Mouse (Mus musculus) stomach, embryonic 16.5 days (tissue): ENCODE results near the gene Fabp1. TPM values are rescaled to one million over a fixed set of nuclear protein-coding genes. Genes with fewer than 3 reads are reported as not detected.
A peak's percentile ranks its signal among the peaks of the same experiment; 100 is the strongest.

Experiments
- ATAC-seq: fragments of 200-750 bp; cut with Nextera tagmentation; 2 replicates; pipeline ENCODE4 v1.8.0; 2017; ENCODE audit warnings: moderate number of reproducible peaks, moderate TSS enrichment; ENCODE audit not compliant: insufficient read depth, low FRiP score
- H3K27ac ChIP-seq: fragments of 300-500 bp; sonication (generic); 2 replicates; pipeline ENCODE4 v1.5.1; 2014; ENCODE audit warnings: low read length
- H3K27me3 ChIP-seq: fragments of 300-500 bp; sonication (generic); 2 replicates; pipeline ENCODE4 v1.6.1; 2014; ENCODE audit warnings: low read length, control low read depth, mixed read lengths; ENCODE audit not compliant: control insufficient read depth, insufficient read depth
- H3K36me3 ChIP-seq: fragments of 300-500 bp; sonication (generic); 2 replicates; pipeline ENCODE4 v1.6.1; 2014; ENCODE audit warnings: low read length; ENCODE audit not compliant: control insufficient read depth, insufficient read depth
- H3K4me1 ChIP-seq: fragments of 300-500 bp; sonication (generic); 2 replicates; pipeline ENCODE4 v1.6.1; 2014; ENCODE audit warnings: low read length, control low read depth, mixed read lengths; ENCODE audit not compliant: control insufficient read depth, insufficient read depth
- H3K4me2 ChIP-seq: fragments of 300-500 bp; sonication (generic); 2 replicates; pipeline ENCODE4 v1.6.1; 2014; ENCODE audit warnings: low read depth, low read length, mixed read lengths
- H3K4me3 ChIP-seq: fragments of 300-500 bp; sonication (generic); replicated peaks from 2 replicates; pipeline ENCODE4 v1.5.1; 2014; ENCODE audit warnings: mild to moderate bottlenecking, low read length
- H3K9ac ChIP-seq: fragments of 300-500 bp; sonication (generic); 2 replicates; pipeline ENCODE4 v1.6.1; 2014; ENCODE audit warnings: low read length
- H3K9me3 ChIP-seq: fragments of 300-500 bp; sonication (generic); replicated peaks from 2 replicates; pipeline ENCODE4 v1.6.1; 2016; ENCODE audit warnings: low read length, control low read depth; ENCODE audit not compliant: control insufficient read depth
- WGBS: fragments of 180-500 bp; shearing (Covaris S2); extraction: QIAGEN DNeasy Blood & Tissue Kit; methylation state at CpG from one replicate; pipeline ENCODE4 v1.1.7; 2014; 5-methylcytosine and 5-hydroxymethylcytosine counted together
- polyA plus RNA-seq: library from polyadenylated mRNA; unstranded; fragments of >200 nt; fragmentation: Nextera tagmentation; extraction: Ambion mirVana; gene quantifications from 2 replicates; pipeline ENCODE4 v1.2.1, GENCODE M21; 2015

Gene Fabp1
- polyA plus RNA-seq = 644 and 834 TPM in 2 replicates

DNA sequence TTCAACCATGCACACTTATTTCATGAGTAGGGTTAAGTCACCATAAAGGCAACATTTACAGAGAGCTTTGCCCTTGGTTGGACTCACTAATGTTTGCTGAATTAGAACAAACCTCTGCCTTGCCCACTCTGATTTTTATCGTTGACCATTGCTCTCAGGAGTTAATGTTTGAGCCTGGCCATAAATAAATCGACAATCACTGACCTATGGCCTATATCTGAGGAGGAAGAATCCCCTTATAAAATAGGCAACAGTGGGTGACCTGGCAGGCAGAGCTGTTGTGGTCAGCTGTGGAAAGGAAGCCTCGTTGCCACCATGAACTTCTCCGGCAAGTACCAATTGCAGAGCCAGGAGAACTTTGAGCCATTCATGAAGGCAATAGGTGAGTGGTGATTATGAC lies at the start of gene Fabp1:
Fabp1 (plus strand) TSS at position 216 of the 400 bp plus-strand sequence.
- no peak within 1 kb of the TSS for H3K9ac ChIP-seq
- H3K27ac ChIP-seq = no peak within 1 kb of the TSS
- 74% methylated on average over 4 of the region's 4 CpGs for WGBS
- H3K9me3 ChIP-seq = no peaks in the 10 kb centered on the region
- no peaks in the 10 kb centered on the region for H3K36me3 ChIP-seq
- no peak within 1 kb of the TSS for H3K4me2 ChIP-seq
- no peaks in the 10 kb centered on the region for H3K4me1 ChIP-seq
- no peaks in the 10 kb centered on the region for H3K27me3 ChIP-seq
- H3K4me3 ChIP-seq = no peak within 1 kb of the TSS
- ATAC-seq = no peak

DNA sequence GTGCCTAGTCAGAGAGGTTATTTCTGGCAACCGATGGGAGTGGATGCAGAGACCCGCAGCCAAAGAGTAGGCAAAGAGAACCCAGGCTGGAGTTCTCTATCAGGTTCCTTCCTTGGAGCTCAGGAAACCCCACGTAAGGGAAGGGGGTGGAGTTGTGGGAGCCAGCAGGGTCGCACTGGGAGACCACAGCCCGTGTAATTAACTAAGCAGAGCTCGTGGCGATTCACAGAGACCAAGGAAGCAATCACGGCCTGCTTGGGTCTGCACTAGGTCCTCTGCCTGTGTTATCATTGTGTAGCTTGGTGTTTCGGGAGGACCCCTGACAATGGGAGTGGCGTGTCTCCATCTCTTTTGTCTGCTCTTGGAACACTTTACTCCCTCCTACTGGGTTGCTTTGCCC lies 48.5 kb upstream of the Fabp1 start:
- H3K36me3 ChIP-seq = no peaks in the 10 kb centered on the region
- no peak overlapping the region for H3K9ac ChIP-seq
- H3K27ac ChIP-seq = no peak overlapping the region
- H3K27me3 ChIP-seq = no peaks in the 10 kb centered on the region
- no peak overlapping the region for H3K4me2 ChIP-seq
- ATAC-seq = no peak
- H3K4me3 ChIP-seq = no peak overlapping the region
- 53% methylated on average over 10 of the region's 10 CpGs for WGBS
- H3K4me1 ChIP-seq = no peaks in the 10 kb centered on the region
- no peaks in the 10 kb centered on the region for H3K9me3 ChIP-seq

DNA sequence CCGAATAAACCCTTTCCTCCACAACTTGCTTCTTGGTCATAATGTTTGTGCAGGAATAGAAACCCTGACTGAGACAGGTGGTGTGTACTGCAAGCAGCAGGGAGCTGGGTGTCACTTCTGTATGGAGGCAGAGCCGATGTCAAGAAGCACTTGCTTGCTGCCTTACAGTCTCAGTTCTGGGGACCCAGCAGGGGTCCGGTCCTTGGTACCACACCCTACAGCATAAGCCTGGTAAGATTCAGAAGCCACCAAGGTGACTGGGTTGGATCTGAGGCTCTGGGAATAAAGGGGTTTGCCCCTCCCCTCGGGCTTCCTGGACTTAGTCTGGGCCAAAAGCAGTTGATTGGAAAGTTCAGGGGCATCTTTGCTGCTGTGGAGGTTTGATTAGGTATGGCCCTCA lies 46.1 kb upstream of the Fabp1 start:
- Histone ChIP-seq H3K27me3 (no peaks in the 10 kb centered on the region), H3K9ac (no peak overlapping the region), H3K4me2 (no peak overlapping the region), H3K36me3 (no peaks in the 10 kb centered on the region), H3K9me3 (no peaks in the 10 kb centered on the region), H3K27ac (no peak overlapping the region), H3K4me3 (no peak overlapping the region), H3K4me1 (no peaks in the 10 kb centered on the region)
- 93% methylated on average over 4 of the region's 4 CpGs for WGBS
- ATAC-seq = no peak

DNA sequence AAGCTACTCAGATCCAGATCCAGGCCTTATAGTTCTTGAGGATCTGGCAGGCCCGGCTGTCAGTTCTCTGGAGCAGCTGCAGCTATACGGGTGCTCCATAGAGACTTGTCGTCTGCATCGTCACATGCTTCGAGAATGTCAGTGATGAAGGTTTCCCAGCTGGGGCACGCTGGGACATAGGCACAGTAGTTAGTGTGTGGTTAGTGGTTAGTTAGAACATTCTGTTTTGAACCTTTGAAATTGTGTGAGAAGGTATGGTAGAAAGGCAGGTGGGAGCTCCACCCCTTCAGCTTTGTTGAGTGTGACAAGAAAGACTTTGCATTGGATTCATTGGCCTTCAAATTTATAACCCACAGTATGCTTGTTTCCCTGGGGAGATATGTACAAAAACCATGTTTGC lies 44.8 kb upstream of the Fabp1 start:
- H3K9me3 ChIP-seq = no peaks in the 10 kb centered on the region
- no peak for ATAC-seq
- 80% methylated on average over 6 of the region's 6 CpGs for WGBS

DNA sequence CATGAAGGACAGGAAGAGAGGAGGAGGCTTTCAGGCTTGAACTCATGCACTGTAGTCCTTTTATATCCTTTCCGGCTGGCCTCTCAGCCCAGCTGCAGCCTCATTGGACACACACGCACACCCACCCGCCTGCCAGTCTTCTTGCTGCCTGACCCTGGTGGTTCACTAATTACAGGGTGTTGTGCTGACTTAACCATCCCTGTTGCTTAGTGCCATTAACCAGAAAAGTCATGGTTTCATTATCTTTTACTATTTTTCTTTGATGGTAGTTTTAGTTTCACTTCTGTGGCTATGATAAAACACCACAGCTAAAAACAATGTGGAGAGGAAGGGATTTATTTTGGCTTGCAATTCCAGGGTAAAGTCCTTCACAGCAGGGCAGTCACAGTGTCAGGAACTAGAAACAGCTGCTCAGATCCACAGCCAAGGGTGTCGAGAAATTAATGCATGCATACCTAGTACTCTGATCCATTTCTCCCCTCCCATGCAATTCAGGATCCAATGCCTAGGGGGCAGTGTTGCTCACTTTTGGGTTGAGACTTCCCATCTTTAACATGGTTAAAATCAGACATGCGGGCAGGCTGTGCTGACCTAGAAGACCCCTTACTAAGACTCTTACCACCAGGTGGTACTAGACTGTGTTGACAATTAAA lies 42.8 kb upstream of the Fabp1 start:
- WGBS = 74% methylated on average over 5 of the region's 5 CpGs
- no peak for ATAC-seq
- no peaks in the 10 kb centered on the region for H3K36me3 ChIP-seq
- H3K27ac ChIP-seq = peak overlapping the region; percentile 37; the same call in 1 of the 2 replicates
- no peak overlapping the region for H3K9ac ChIP-seq
- no peaks in the 10 kb centered on the region for H3K27me3 ChIP-seq
- H3K4me1 ChIP-seq = no peaks in the 10 kb centered on the region
- no peak overlapping the region for H3K4me2 ChIP-seq
- H3K4me3 ChIP-seq = no peak overlapping the region
- H3K9me3 ChIP-seq = no peaks in the 10 kb centered on the region

More for the DNA sequence above, 44.8 kb upstream of the Fabp1 start:
- Histone ChIP-seq H3K9ac (no peak overlapping the region), H3K27me3 (no peaks in the 10 kb centered on the region), H3K4me3 (no peak overlapping the region), H3K4me1 (no peaks in the 10 kb centered on the region), H3K27ac (no peak overlapping the region), H3K36me3 (no peaks in the 10 kb centered on the region), H3K4me2 (no peak overlapping the region)

DNA sequence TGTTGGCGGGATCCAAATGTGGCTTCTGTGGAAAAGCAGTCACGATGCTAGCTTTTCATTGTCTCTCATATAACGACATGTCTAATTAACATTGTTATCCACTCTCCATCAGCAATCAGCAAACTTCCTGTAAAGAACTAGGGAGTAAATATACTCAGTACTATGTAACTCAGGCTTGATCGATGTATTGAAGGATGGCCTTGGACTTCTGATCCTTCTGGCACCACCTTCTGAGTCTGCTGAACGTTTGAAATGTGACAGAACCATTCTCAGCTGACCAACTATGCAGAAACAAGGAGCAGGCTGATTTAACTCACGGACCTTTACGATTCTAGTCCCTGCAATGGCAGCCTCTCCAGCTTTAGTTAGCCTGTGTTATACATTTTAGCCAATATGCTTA lies 38.3 kb upstream of the Fabp1 start:
- Histone ChIP-seq H3K27ac (no peak overlapping the region), H3K27me3 (no peaks in the 10 kb centered on the region), H3K36me3 (no peaks in the 10 kb centered on the region), H3K9ac (no peak overlapping the region), H3K9me3 (no peaks in the 10 kb centered on the region), H3K4me2 (no peak overlapping the region), H3K4me3 (no peak overlapping the region), H3K4me1 (no peaks in the 10 kb centered on the region)
- no peak for ATAC-seq
- 64% methylated on average over 7 of the region's 7 CpGs for WGBS

DNA sequence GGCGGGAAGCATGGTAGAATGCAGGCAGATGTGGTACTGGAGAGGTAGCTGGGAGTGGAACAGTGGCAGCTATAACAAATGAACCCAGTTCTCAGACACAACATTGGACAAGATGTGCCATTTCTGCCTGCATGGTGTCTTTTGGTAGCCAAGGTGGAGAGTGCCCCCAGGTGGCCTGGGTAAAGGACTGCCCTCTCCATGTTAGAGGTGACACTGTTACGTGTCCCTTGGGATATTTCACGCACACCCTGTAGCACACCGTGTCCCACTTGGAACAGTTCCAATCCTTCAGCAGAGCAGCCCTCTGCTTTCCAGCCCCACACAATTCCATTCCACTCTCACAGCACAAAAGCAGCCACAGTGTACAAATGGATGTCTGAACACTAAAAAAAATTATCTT lies 37.4 kb upstream of the Fabp1 start:
- H3K4me1 ChIP-seq = no peaks in the 10 kb centered on the region
- no peaks in the 10 kb centered on the region for H3K36me3 ChIP-seq
- no peaks in the 10 kb centered on the region for H3K9me3 ChIP-seq
- no peak for ATAC-seq
- no peak overlapping the region for H3K27ac ChIP-seq
- WGBS = 68% methylated on average over 4 of the region's 4 CpGs
- H3K27me3 ChIP-seq = no peaks in the 10 kb centered on the region
- no peak overlapping the region for H3K4me3 ChIP-seq
- H3K9ac ChIP-seq = no peak overlapping the region
- H3K4me2 ChIP-seq = no peak overlapping the region

DNA sequence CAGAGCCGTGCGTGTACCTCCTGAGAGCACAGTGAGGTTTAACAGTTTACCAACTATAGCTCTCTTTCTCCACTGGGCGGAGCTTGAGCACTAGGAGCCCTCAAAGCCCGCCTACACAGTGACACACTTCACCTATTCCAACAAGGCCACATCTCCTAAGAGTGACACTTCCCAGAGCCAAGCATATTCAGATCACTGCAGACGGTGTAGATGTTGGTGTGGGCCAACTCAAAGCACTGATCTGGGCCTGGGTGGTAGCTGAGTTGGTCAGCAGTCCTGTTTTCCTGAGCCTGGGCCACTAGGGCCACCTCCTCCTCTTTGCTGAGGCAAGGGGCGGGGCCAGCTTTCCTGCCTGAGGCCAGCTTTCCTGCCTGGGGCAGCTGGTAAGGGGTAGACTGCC lies 35.2 kb upstream of the Fabp1 start:
- Histone ChIP-seq H3K4me3 (no peak overlapping the region), H3K27me3 (no peaks in the 10 kb centered on the region), H3K36me3 (no peaks in the 10 kb centered on the region), H3K9ac (no peak overlapping the region), H3K27ac (no peak overlapping the region), H3K9me3 (no peaks in the 10 kb centered on the region), H3K4me1 (no peaks in the 10 kb centered on the region), H3K4me2 (no peak overlapping the region)
- ATAC-seq = peak; percentile 47; the same call in 1 of the 2 replicates
- 30% methylated on average over 6 of the region's 6 CpGs for WGBS

DNA sequence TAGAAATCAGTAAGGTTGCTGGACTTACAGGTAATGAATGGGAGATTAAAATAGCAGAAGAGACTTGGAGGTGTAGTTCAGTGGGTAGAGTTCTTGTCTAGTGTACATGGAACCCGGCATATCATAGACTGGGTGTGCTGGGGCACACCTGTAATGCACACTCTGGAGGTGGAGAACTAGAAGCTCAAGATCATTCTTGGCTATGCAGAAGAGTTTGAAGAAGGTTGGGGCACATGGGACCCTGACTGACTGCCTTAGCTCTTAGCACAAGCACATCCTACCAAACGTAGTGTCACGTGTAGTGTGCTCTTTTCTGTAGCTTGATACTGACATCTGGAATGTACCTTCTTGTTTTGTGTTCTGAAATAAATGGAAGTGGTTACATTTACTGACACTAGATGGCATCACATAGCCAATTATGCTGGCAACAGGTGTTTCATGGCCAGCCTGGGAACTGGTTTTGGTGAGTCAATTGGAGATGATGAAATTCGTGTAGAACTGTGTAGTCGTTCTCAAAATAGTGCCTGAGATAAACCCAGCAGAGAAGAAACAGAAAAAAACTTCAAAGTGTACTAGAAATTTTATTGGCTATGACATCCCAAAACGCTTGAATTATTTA lies 33.0 kb upstream of the Fabp1 start:
- Histone ChIP-seq H3K4me3 (no peak overlapping the region), H3K27ac (no peak overlapping the region), H3K4me2 (no peak overlapping the region), H3K4me1 (no peaks in the 10 kb centered on the region), H3K9ac (no peak overlapping the region), H3K9me3 (no peaks in the 10 kb centered on the region), H3K27me3 (no peaks in the 10 kb centered on the region), H3K36me3 (no peaks in the 10 kb centered on the region)
- ATAC-seq = peak; percentile 33; the same call in 1 of the 2 replicates
- 27% methylated on average over 6 of the region's 6 CpGs for WGBS
